Mouse (Mus musculus) kidney, adult 10 weeks (tissue): ENCODE data around the gene Selenot. TPM values are rescaled to one million over a fixed set of nuclear protein-coding genes. Genes with fewer than 3 reads are reported as not detected.

Experiments
- polyA plus RNA-seq: library from polyadenylated mRNA; stranded (reverse); fragments of 350-450 nt; fragmentation: Illumina TruSeq; extraction: RNeasy Lipid Tissue Mini Kit (QIAGEN cat#74804); gene quantifications from one replicate; pipeline ENCODE4 v1.2.3, GENCODE M21; 2014; ENCODE audit warnings: low read depth, low replicate concordance

Selenot gene
- polyA plus RNA-seq = 906 TPM

GRCm38 (mm10) chr3:58576137-58577066 lies at the start of gene Selenot:
Selenot (plus strand) TSS chr3:58576636.

GRCm38 (mm10) chr3:58636406-58637295 lies 60.2 kb downstream of the Selenot start, which contains the start of gene Erich6:
Erich6 (minus strand) TSS chr3:58637207.

Other genes with a start within 250 kb of the Selenot start
- 33.1 TPM for gene Tsc22d2, start 161.9 kb upstream of the Selenot start, polyA plus RNA-seq
- 175 TPM for gene Eif2a, start 50.8 kb upstream of the Selenot start, polyA plus RNA-seq
- gene Serp1, start 50.7 kb upstream of the Selenot start, polyA plus RNA-seq = 332 TPM
- gene Erich6, start 60.6 kb downstream of the Selenot start, polyA plus RNA-seq = 0.20 TPM
- gene Siah2, start 115.8 kb downstream of the Selenot start, polyA plus RNA-seq = 10.0 TPM
- gene Mindy4b-ps, start 245.7 kb downstream of the Selenot start, polyA plus RNA-seq = not detected